Mouse (Mus musculus) MEL (cell line): ENCODE results near the gene Rad51b.

Experiments
- CTCF ChIP-seq, 3 experiments: IDR thresholded peaks in 2 of 3; conservative IDR thresholded peaks in 1 of 3; 2 replicates each; pipeline ENCODE4 v1.5.1; 2011 to 2012; ENCODE audit warnings: low read length in 3 of 3, low read depth in 2 of 3, mild to moderate bottlenecking in 2 of 3, improper control_type of control experiment in 1 of 3, inconsistent platforms in 1 of 3, mixed read lengths in 1 of 3, moderate library complexity in 1 of 3; ENCODE audit not compliant: control insufficient read depth in 1 of 3, insufficient read depth in 1 of 3, poor library complexity in 1 of 3, severe bottlenecking in 1 of 3
- ETS1 ChIP-seq: IDR thresholded peaks from 2 replicates; pipeline ENCODE4 v1.6.1; 2012; ENCODE audit warnings: low read depth, mild to moderate bottlenecking, inconsistent platforms, low read length, improper control_type of control experiment, moderate library complexity
- MAX ChIP-seq: IDR thresholded peaks from 2 replicates; pipeline ENCODE4 v1.6.1; 2011; ENCODE audit warnings: low read length, improper control_type of control experiment
- MEF2A ChIP-seq: IDR thresholded peaks from 2 replicates; pipeline ENCODE4 v1.6.1; 2014; ENCODE audit warnings: low read depth, mild to moderate bottlenecking, inconsistent platforms, low read length, improper control_type of control experiment; ENCODE audit not compliant: poor library complexity, insufficient replicate concordance, severe bottlenecking; ENCODE audit errors: extremely low read depth
- POLR2A ChIP-seq, 2 experiments: IDR thresholded peaks; 2 replicates each; pipeline ENCODE4 v1.6.1; 2011 to 2012; ENCODE audit warnings: low read length in 2 of 2, mild to moderate bottlenecking in 2 of 2, control low read depth in 1 of 2, improper control_type of control experiment in 1 of 2, low read depth in 1 of 2, moderate library complexity in 1 of 2; ENCODE audit not compliant: control insufficient read depth in 1 of 2, insufficient read depth in 1 of 2, poor library complexity in 1 of 2

GRCm38 (mm10) chr12:79330571-79330970, 33.5 kb downstream of the Rad51b start:
- TF ChIP-seq CTCF (IDR thresholded peaks at IDR 0.05 in 2 of 3, conservative IDR thresholded peaks at IDR 0.05 in 1 of 3; ENCODE audit: control insufficient read depth in 1 of 3, insufficient read depth in 1 of 3, low read depth in 2 of 3, low read length in 3 of 3, poor library complexity in 1 of 3, severe bottlenecking in 1 of 3), result no peak
- TF ChIP-seq POLR2A (IDR thresholded peaks at IDR 0.05; ENCODE audit: control insufficient read depth in 1 of 2, insufficient read depth in 1 of 2, low read depth in 1 of 2, low read length in 2 of 2, poor library complexity in 1 of 2), result no peak
- TF ChIP-seq MAX, result no peak
- TF ChIP-seq ETS1, result no peak
- no peak for TF ChIP-seq MEF2A
